9 mouse cellular contexts compared by ENCODE assay signal in the genomic region with DNA sequence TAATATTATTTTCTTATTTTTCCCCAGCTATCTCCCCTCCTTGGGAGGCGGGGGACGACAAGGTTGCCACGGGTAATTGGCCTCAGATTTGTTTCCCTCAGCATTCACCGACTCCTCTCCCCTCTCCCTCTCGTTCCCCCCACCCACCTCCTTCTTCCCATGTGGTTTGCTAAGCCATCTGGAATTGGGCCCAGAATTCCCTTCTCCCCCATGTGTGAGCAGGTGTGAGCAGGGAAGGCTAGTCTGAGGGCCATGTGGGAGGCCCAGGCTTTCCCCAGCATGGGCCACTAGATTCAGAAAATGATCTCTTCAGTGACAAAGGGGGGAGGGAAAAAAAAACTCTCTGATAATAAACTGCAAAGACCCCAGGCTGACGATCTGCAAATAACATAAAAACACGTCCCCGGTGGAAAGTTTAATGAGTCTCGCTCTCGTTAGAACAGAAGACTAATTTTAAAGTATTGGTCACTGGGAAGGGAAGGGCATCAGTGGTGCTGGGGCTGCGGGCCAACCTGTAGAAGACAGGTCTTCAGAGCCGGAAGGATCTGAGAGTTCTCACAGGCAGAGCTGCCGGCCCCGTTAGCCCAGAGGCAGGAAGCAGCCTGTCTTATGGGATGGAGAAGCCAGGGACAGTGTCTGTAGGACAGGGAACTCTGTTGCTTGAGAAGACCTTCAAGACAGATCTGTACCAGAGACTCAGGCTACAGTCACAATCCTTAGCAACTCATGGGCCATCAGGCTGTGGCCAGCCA.
DNase-seq lines count a peak whose midpoint lies in the region; ATAC-seq lines count a peak whose summit lies in the region.
"Had no signal": no experiment of that assay in that cellular context is flagged by ENCODE, and none has a peak within 500 bp of the region (broad histone marks: within the 10 kb centered on the region; RNA-seq: fewer than 3 reads in every experiment).

No protein-coding gene starts in this region.

- H3K4me1 ChIP-seq in heart, embryonic 10.5 days, result peaks cover 7% of the 10 kb centered on the region
- peaks cover 13% of the 10 kb centered on the region; the same call in 1 of the 2 replicates for H3K4me1 ChIP-seq in embryonic facial prominence, embryonic 14.5 days (ENCODE audit: control insufficient read depth, insufficient read depth, low read length)
- peaks cover 33% of the 10 kb centered on the region for H3K4me1 ChIP-seq in limb, embryonic 10.5 days

- 64% methylated on average over 14 of the region's 14 CpGs for WGBS in heart, embryonic 10.5 days
- 41% methylated on average over 14 of the region's 14 CpGs for WGBS in embryonic facial prominence, embryonic 14.5 days
- 52% methylated on average over 14 of the region's 14 CpGs for WGBS in limb, embryonic 10.5 days

- H3K9me3 ChIP-seq in heart, embryonic 10.5 days, result no peaks in the 10 kb centered on the region
- no peaks in the 10 kb centered on the region for H3K9me3 ChIP-seq in embryonic facial prominence, embryonic 14.5 days (ENCODE audit: control insufficient read depth, low read length)
- H3K9me3 ChIP-seq in limb, embryonic 10.5 days (replicated peaks), result no peaks in the 10 kb centered on the region
- H3K9me3 ChIP-seq: embryonic facial prominence, embryonic 15.5 days had no signal

- no peak overlapping the region for H3K4me3 ChIP-seq in heart, embryonic 10.5 days
- no peak overlapping the region for H3K4me3 ChIP-seq in embryonic facial prominence, embryonic 14.5 days (ENCODE audit: low read depth, low read length)
- no peak overlapping the region for H3K4me3 ChIP-seq in limb, embryonic 10.5 days
- H3K4me3 ChIP-seq: embryonic facial prominence, embryonic 15.5 days had no signal

- H3K36me3 ChIP-seq in heart, embryonic 10.5 days, result no peaks in the 10 kb centered on the region
- no peaks in the 10 kb centered on the region for H3K36me3 ChIP-seq in embryonic facial prominence, embryonic 14.5 days (ENCODE audit: control insufficient read depth, insufficient read depth, low read length)
- H3K36me3 ChIP-seq in limb, embryonic 10.5 days, result no peaks in the 10 kb centered on the region
- H3K36me3 ChIP-seq: embryonic facial prominence, embryonic 15.5 days had no signal

- H3K27me3 ChIP-seq in heart, embryonic 10.5 days (ENCODE audit: insufficient read depth, poor library complexity, severe bottlenecking), result peaks cover 64% of the 10 kb centered on the region
- H3K27me3 ChIP-seq in embryonic facial prominence, embryonic 14.5 days (replicated peaks; ENCODE audit: control insufficient read depth, insufficient read depth, low read length), result peaks cover 10% of the 10 kb centered on the region; the same call in 1 of the 2 replicates
- peaks cover 36% of the 10 kb centered on the region for H3K27me3 ChIP-seq in limb, embryonic 10.5 days (ENCODE audit: low read depth, poor library complexity, severe bottlenecking)

- ATAC-seq in embryonic facial prominence, embryonic 14.5 days (ENCODE audit: low read depth), result peak; percentile 73

- no peak overlapping the region for H3K4me2 ChIP-seq in embryonic facial prominence, embryonic 14.5 days (ENCODE audit: low read depth, low read length)
- H3K4me2 ChIP-seq: embryonic facial prominence, embryonic 15.5 days had no signal

- DNase-seq in heart, adult 11 months, result peak; percentile 80
- DNase-seq in heart, embryonic 10.5 days (ENCODE audit: low spot score), result no peak
- DNase-seq in NIH3T3 (ENCODE audit: low read depth), result peak; percentile 5
- DNase-seq in embryonic facial prominence, embryonic 14.5 days (ENCODE audit: low spot score), result peak; percentile 83
- DNase-seq in limb, embryonic 10.5 days (ENCODE audit: low spot score), result no peak
- DNase-seq in gastrocnemius, postnatal 25 days, result no peak
- no peak for DNase-seq in T-cell, adult 2 months (ENCODE audit: low spot score)
- DNase-seq in embryo, embryonic 10 days (ENCODE audit: low spot score), result no peak

- no peak overlapping the region for H3K9ac ChIP-seq in embryonic facial prominence, embryonic 14.5 days (ENCODE audit: low read depth, low read length)
- H3K9ac ChIP-seq: embryonic facial prominence, embryonic 15.5 days had no signal

- H3K27ac ChIP-seq in heart, embryonic 10.5 days, result no peak overlapping the region
- H3K27ac ChIP-seq in embryonic facial prominence, embryonic 14.5 days (replicated peaks; ENCODE audit: low read depth, low read length), result no peak overlapping the region
- peak overlapping the region; percentile 14; the same call in 1 of the 2 replicates for H3K27ac ChIP-seq in limb, embryonic 10.5 days
- H3K27ac ChIP-seq: embryonic facial prominence, embryonic 15.5 days had no signal

Comparison
In these comparisons a context has a peak if more than half of its experiments do, and no peak if none do; other contexts are left out.
1. DNase-seq: peak in heart, adult 11 months (single experiment), NIH3T3 (single experiment) and embryonic facial prominence, embryonic 14.5 days (single experiment); none in heart, embryonic 10.5 days (single experiment), limb, embryonic 10.5 days (single experiment), gastrocnemius, postnatal 25 days (single experiment), T-cell, adult 2 months (single experiment) and embryo, embryonic 10 days (single experiment).